Mouse (Mus musculus) kidney, adult 2 months (tissue): ENCODE measurements around the gene Knop1. TPM values are rescaled to one million over a fixed set of nuclear protein-coding genes. Genes with fewer than 3 reads are reported as not detected.

Source experiments
- DNase-seq: peaks from one replicate; pipeline ENCODE4 v3.0.0; 2021
- H3K27ac ChIP-seq: fragments of 200-500 bp; 2 replicates; pipeline ENCODE4 v1.5.1; 2012; ENCODE audit warnings: low read depth, low read length, control low read depth, inconsistent platforms; ENCODE audit not compliant: insufficient read depth
- H3K27me3 ChIP-seq: fragments of 200-500 bp; replicated peaks from 2 replicates; pipeline ENCODE4 v1.6.1; 2012; ENCODE audit warnings: mild to moderate bottlenecking, moderate library complexity, low read length, inconsistent platforms; ENCODE audit not compliant: control insufficient read depth, insufficient read depth
- H3K36me3 ChIP-seq: fragments of 200-500 bp; 2 replicates; pipeline ENCODE4 v1.6.1; 2012; ENCODE audit warnings: mild to moderate bottlenecking, moderate library complexity, low read length, inconsistent platforms; ENCODE audit not compliant: control insufficient read depth, insufficient read depth
- H3K4me1 ChIP-seq: fragments of 200-500 bp; 2 replicates; pipeline ENCODE4 v1.6.1; 2011; ENCODE audit warnings: low read length; ENCODE audit not compliant: control insufficient read depth, insufficient read depth
- H3K4me3 ChIP-seq: fragments of 200-500 bp; 2 replicates; pipeline ENCODE4 v1.5.1; 2011; ENCODE audit warnings: mild to moderate bottlenecking, low read depth, low read length, control low read depth; ENCODE audit not compliant: insufficient read depth
- CTCF ChIP-seq: fragments of 200-500 bp; conservative IDR thresholded peaks from 2 replicates; pipeline ENCODE4 v1.5.1; 2011; ENCODE audit warnings: low read depth, mild to moderate bottlenecking, control low read depth, low read length, moderate library complexity, mixed read lengths; ENCODE audit not compliant: insufficient read depth, insufficient read length
- POLR2A ChIP-seq: fragments of 200-500 bp; IDR thresholded peaks from one replicate; pipeline ENCODE4 v1.6.1; 2011; ENCODE audit warnings: low read depth, low read length, control low read depth
- WGBS: fragments of 180-500 bp; shearing (Covaris S2); methylation state at CpG from one replicate; pipeline ENCODE4 v1.1.7; 2018; 5-methylcytosine and 5-hydroxymethylcytosine counted together
- polyA plus RNA-seq: library from polyadenylated mRNA; depleted of rRNA; stranded (reverse); fragments of >200 nt; gene quantifications from 2 replicates; pipeline ENCODE4 v1.2.3, GENCODE M21; 2012; rRNA removed

The Knop1 gene
- polyA plus RNA-seq, 1 experiment = 11.8 TPM

- H3K4me3 ChIP-seq = no peak overlapping the region
- no peaks in the 10 kb centered on the region for H3K27me3 ChIP-seq
- peaks cover 6% of the 10 kb centered on the region; the same call in 1 of the 2 replicates for H3K4me1 ChIP-seq
- no peaks in the 10 kb centered on the region; the same call in 1 of the 2 replicates for H3K36me3 ChIP-seq
- 74% methylated on average over 7 of the region's 7 CpGs for WGBS
- TF ChIP-seq CTCF = no peak
- no peak for TF ChIP-seq POLR2A
- H3K27ac ChIP-seq = no peak overlapping the region
- no peak for DNase-seq
These were observed 58.5 kb downstream of the Knop1 start for GRCm38 (mm10) chr7:118797600-118797999.

GRCm38 (mm10) chr7:118796838-118797237, 59.2 kb downstream of the Knop1 start:
- DNase-seq = no peak
- Histone ChIP-seq H3K27ac (no peak overlapping the region), H3K27me3 (no peaks in the 10 kb centered on the region), H3K4me1 (peaks cover 6% of the 10 kb centered on the region; the same call in 1 of the 2 replicates), H3K36me3 (no peaks in the 10 kb centered on the region; the same call in 1 of the 2 replicates), H3K4me3 (no peak overlapping the region)
- no peak for TF ChIP-seq CTCF
- 88% methylated on average over 9 of the region's 9 CpGs for WGBS

GRCm38 (mm10) chr7:118795779-118796178, 60.3 kb downstream of the Knop1 start:
- H3K36me3 ChIP-seq = no peaks in the 10 kb centered on the region; the same call in 1 of the 2 replicates
- TF ChIP-seq CTCF (no peak), POLR2A (no peak)
- H3K27ac ChIP-seq = no peak overlapping the region
- no peaks in the 10 kb centered on the region for H3K27me3 ChIP-seq
- 92% methylated on average over 8 of the region's 8 CpGs for WGBS
- no peak for DNase-seq
- H3K4me1 ChIP-seq = peaks cover 6% of the 10 kb centered on the region; the same call in 1 of the 2 replicates
- no peak overlapping the region for H3K4me3 ChIP-seq

DNA sequence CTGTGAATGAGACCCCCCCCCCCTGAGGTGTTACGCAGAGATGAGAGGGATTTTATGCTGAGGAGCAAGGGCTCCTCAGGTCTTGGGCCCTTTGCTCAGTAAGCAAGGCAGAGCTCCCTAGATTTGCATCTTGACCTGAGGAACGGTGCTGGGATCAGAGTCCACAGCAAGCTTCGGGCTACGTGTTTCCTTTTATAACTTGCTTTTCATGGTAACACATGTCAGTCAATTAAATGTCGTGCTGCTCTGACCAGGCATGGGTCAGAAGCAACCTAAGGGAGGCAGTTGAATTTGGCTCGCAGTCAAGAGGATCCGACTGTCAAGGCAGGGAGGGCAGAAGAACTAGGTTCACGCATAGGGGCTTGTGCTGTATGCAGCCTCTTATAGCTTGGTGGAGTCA, 62.2 kb downstream of the Knop1 start:
- 51% methylated on average over 8 of the region's 8 CpGs for WGBS
- Histone ChIP-seq H3K4me3 (no peak overlapping the region), H3K27me3 (no peaks in the 10 kb centered on the region), H3K36me3 (no peaks in the 10 kb centered on the region), H3K4me1 (peaks cover 13% of the 10 kb centered on the region), H3K27ac (peak overlapping the region; percentile 57)
- peak; percentile 73 for DNase-seq
- TF ChIP-seq POLR2A (no peak), CTCF (no peak)

Other genes with a start within 250 kb of the Knop1 start
- gene Gde1, start 150.5 kb downstream of the Knop1 start, polyA plus RNA-seq = 172 and 193 TPM in 2 replicates
- 2.5 and 2.9 TPM in 2 replicates for gene Ccp110, start 143.7 kb downstream of the Knop1 start, polyA plus RNA-seq
- 52.4 and 58.3 TPM in 2 replicates for gene Vps35l, start 116.0 kb downstream of the Knop1 start, polyA plus RNA-seq
- 1.6 and 2.0 TPM in 2 replicates for gene Iqck, start 502 bp downstream of the Knop1 start, polyA plus RNA-seq
- 18.9 and 22.6 TPM in 2 replicates for gene Gprc5b, start 139.0 kb upstream of the Knop1 start, polyA plus RNA-seq